Mouse (Mus musculus) megakaryocyte-erythroid progenitor cell, adult 5-6 weeks (primary cell): ENCODE measurements around the gene Bahcc1. TPM values are rescaled to one million over a fixed set of nuclear protein-coding genes. Genes with fewer than 3 reads are reported as not detected.
A peak's percentile ranks its signal among the peaks of the same experiment; 100 is the strongest.

Experiments
- ATAC-seq: replicated peaks from 2 replicates; pipeline ENCODE4 v1.8.0; 2016; ENCODE audit warnings: mild to moderate bottlenecking, inconsistent platforms; ENCODE audit not compliant: severe bottlenecking, poor library complexity, low FRiP score, low TSS enrichment
- total RNA-seq, 2 experiments: library from RNA; stranded (forward) in 1 of 2; stranded (reverse) in 1 of 2; fragments of 200-1000, 215-1000 nt in 1 of 2; fragments of >200 nt in 1 of 2; fragmentation: Nextera tagmentation in 1 of 2; gene quantifications; 2 replicates each; pipeline ENCODE4 v1.2.3; 2014 to 2017

Bahcc1 gene
- total RNA-seq, 2 experiments from 2014 or later: 6.7 to 30.1 TPM

DNA sequence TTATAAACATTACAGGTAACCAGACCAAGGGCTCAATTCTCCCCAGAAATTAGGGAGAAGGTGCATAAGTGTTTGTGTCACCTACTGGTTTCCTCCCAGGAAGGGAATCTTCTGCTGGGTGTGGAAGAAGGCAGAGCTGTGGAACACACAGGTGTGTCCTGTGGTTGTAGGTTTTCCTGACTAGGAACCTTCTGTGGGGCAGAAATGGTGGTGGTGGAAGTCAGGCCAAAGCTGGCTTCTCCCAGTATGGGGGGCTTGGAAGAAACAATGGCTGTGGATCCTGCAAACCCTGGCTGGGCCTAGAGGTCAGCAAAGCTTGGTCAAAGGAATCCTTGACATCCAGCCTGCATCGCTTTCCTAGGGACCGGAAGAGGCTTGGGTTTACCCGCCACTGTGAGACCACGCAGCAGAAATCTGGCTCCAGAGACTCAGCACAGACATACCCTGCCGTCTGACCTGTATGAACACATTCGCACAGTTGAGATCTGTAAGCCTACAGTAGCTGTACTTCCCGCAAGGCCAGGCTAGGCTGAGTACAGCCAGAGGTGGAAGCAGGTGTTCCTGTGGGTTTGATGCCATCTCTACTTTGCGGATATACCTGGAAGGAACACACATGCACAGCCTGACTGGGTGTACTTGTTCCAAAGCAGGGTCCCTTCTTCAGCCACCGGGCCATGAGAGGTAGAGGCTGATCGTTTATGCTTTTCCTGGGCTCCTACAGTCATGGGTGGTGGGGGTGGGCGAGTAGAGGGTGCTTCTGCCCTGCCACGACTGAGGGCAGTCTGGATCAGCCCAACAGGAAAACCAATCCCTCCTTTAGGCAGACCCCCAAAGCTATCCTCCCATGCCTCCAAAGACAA, 6.1 kb upstream of the Bahcc1 start:
- ATAC-seq: no peak

DNA sequence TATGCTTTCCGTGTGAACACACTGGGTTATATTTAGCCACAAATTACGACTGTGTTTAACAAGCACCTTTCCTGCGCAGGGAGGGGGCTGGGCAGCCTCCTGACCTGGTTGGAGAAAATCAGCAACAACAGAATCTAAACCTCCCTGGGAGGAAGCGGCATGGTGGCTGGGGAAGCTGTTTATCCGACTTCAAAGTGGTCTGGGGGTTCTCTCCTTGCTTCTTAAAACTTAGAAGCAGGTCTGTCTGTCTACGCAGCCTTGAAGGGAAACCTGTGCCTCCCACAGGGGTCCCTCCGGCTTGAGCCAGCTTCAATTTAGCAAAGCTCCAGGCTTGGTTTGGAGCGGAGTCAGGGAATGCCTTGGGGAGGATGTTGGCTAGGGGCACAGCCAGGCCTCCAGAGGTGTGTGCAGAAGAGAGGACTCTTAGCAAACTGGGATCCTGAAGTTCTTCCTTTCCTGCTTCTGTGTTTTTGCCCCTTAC, 5.1 kb upstream of the Bahcc1 start:
- no peak for ATAC-seq

DNA sequence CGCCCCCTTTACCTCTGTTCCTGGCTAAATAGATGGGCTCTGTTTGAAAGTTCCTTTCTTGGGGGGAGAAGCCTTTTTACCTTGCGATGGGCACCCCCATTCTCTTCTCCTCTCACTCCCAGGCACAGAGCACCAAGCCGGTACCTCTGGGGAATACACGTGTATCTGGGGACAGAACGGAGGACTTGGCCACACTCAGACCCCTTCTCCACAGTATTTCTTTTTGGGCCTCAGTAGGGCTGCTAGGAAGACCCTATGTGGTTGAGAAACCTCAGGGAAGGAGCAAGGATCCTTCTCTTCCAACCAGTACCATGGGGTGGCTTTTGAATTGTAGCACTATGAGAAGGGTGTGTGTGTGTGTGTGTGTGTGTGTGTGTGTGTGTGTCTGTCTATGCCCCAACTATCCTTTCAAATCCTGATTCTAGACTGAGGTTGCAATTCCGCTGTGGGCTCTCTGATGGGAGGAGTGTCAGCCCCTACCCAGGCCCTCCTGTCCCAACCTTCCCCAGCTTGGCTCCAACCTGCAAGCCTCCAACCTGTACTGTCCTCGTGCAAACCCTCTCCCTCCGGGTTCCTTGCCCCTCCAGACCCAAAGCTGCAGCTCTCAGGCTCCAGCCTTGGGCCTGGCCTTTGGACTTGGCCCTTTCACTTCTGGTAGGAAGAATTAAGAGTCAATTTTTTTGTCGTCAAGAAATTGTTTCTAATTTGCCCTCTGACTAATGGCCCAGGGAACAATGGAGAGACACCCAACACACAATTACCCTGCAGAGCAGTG, 4.4 kb upstream of the Bahcc1 start:
- no peak for ATAC-seq

DNA sequence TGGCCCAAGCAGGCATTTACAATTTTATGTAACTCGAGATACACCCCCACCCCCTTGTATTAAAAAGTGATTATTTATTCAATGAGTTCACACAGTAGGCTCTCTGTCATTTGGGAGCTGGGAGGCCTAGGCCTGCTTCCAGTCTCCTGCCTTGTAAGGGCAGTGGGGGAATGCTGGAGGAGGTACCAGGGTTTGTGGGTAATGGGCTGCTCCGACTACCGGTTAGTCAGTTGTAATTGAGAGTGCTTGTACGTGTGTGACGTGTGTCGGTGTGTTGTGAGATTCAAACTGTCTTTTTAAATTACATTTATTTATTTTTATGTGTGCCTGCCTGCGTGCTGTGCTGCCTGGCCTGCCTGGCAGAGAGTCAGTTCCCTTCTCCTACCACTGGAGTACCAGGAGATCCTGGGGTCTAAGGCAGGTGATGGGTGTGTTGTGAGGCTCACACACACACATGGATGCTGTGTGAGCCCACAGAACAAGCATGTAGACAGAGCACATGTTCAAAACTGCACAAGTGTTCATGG, 3.8 kb upstream of the Bahcc1 start:
- no peak for ATAC-seq

DNA sequence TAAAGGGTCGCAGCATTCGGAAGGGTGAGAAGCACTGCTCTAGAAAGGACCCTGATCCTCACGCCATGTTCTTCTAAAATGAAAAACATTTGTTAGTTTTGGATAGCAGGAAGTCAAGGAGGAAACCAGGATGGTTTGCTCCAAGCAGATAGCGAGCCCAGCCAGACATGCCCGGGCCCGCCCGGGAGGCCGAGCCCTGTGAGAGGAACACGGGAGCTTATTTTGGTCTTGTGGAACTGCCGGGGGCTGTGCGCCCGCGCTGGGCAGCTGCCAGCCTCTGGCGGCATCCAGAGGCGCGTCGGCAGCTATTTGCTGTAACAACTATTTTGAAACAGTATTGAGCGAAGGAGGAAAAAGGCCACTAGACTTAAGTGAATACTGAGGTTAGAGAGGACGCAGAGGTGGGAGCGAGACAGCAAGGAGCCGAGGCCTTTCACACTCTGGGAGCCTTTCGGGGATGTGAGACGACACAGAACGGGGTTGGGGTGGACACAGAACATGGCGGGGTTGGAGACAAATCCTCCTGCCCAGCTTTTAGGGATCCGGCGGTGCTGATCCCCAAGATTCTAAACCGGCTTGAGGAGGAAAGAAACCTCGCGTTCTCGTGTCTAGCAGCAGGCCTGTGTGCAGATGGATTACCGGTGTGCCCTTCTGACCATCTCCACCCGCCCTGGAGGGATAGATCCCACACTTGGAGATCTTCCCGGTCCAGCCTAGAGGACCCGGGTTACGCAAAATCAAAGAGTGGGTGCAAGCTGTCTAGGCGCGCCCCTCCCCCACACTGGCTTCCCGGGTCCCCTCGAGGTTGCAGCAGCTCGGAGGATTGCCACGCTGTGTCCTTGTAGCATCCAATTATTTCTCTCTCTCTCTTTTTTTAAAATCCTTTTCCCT, 2.6 kb upstream of the Bahcc1 start:
- ATAC-seq: no peak

DNA sequence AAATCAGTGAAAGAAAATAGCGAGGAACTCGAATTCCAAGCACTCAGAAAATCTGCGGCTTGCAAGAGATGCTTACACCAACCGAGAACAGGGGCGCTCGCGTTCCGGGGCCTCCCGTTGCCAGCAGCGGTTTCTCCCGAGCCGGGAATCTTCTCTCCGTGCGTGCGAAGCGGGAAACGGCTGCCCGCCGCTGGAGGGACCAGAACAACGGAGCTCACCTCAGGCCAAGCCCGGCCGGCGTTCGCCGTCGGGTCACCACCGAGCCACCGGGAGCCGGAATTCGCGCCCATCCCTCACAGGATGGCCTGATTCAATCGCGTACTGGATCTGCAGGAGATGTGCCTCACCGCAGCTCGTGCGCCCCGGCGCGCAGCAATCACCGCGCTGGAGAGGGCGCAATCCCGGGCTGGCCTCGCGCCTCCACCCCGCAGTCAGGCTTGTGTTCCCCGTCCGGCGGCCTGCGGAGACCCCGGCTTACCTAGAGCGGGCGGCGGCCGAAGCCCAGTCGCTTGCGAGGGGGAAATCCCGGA, 1.8 kb upstream of the Bahcc1 start:
- ATAC-seq: no peak

DNA sequence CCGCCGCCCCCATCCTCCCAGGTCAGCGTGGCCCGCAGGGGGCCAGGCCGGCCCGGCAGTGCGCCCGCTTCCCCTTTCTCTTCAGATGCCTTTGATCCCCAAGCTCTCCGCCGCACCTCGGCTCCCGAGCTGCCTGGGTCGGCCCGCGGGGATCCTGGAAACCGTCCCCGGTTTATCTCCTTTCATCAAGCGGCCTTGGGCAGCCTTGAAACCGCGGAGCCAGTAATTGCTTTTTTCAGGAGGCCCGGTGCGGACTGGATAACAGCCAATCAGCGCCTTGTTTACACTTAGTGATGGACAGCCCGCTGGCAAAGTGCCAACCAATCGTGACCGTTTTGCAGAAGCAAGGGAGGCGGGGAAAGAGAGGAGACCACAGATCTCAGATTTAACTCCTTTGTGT, 1.4 kb upstream of the Bahcc1 start:
- ATAC-seq: peak; percentile 34

DNA sequence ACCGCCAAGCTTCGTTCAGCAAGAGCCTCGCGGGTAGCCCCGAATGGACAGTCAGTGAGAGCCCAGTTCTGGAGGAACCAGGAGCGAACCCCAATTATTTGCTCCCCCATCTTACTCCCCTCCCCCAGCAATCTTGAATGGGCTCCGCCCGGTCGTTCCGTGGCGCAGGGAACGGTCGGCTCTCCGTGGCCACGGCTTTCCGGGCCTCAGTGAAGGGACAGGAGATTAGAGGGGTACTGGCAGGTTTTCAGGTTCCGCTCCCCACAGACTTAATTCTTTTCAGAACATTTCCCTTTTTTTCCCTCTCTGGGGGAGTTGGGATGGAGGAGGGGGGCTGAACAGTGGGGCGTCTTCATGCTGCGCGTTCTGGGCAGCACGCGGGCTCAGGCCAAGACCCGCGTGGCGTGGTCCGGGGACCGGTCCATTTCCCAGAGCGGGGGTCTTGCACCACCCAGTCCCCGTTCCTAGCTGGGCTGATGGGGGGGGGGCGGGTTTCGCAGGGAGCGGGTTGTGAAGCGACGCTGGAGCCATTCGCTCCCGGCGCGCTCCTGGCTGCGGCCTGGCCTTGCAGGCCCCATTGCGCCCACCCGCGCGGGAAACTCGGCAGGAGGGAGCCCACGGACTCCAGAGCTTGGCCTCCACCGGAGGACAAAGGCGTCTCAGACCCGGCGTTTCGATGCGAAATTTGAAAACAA, 841 bp downstream of the Bahcc1 start:
- no peak for ATAC-seq

DNA sequence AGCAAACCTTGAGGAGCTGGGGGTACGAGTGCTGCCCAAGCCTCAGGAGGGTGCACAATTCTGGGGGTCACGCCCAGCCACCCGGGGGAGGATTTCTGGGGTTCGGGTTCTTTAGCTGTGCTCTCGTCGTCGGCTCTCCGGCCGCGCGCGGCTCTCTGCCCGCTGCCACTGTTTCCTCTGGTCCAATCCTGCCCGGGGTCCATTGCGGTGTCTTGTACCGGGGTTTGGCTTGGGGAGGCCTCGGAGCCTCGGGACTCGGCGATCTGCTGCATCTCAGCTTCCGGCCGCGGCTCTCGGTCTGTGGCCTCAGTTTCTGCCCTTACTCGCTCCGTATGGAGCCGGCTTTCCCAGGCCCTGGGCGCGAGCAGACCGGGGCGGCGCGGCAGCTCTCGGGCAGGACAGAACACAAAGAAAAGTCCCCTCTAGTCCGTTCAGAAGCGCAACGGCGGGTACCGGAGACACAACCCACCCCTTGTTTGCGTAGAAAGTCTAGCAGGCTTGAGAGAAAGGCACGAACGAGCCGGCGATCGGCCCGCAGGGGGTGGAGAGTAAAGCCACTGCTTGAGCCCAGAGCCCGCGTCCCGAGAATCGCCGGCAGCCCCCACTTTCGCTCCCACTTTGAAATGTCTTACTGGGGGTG, 1.5 kb downstream of the Bahcc1 start:
- ATAC-seq: no peak

DNA sequence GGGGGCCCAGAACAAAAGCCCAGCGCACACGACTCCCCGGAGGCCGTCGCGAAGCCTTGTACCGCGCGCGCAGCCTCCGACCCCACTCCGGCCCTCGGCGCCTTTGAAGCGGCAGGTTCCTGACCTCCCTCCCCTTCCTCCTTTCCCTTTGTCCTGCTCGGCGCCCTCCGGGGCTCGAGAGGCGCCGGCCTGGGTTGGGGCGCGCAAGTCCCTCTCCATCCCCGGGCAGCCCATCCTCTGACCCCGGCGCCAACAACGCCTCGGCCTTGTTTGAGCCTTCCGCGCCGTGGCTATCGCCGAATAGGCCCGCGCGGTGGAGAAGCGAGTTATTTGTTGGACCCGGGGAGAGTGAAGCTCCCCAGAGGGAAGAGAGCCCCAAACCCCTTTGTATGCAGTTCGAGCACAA, 2.0 kb downstream of the Bahcc1 start:
- ATAC-seq: no peak

DNA sequence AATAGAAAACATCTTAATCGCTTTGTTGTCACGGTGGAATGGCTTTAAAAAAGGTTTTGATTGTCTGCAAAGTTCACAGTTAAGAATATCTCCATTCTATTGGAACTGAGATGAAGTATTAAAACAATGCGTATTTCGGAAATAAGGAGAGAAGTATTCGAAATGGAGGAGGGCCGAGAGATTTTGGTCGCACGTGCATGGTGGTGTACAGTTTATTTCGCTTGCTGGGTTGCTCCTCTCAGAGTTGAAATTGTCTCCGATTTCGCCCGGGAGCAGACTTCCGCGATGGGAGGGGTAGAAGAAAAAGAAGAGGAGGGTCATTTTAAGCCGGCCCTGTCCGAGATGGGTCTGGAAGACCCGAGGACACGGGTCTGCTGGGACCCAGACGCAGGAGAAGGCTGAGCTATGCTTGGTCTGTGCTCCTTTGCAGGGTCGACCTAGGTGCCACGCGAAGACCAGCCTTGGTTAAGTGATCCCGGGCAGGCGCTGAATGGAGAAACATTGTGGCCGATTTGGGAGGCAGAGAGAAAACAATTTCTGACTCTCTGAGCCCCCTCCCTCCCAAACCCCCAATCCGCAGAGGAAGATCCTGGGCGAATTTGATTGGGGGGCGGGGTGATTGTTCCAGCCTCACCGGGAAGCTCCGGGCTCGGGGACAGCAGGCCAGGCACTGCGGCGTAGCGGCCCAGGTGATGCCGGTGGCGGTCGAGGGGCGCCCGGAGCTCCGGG, 2.8 kb downstream of the Bahcc1 start:
- no peak for ATAC-seq

DNA sequence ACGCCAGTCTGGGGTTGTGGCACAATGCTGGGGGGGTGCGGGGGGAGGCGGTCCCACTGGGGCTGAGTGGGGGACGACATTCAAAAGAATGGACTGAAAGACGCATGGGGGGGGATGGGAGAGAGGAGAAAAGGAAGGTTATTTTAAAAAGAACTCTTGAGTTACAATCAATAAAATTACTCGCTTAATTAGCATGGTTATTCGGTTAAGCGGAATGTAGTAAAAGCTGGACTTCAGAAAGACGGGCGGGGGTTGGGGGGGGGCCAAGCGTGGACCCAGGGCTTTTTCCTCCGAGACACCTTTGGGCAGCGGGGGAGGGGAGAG, 3.3 kb downstream of the Bahcc1 start:
- no peak for ATAC-seq

DNA sequence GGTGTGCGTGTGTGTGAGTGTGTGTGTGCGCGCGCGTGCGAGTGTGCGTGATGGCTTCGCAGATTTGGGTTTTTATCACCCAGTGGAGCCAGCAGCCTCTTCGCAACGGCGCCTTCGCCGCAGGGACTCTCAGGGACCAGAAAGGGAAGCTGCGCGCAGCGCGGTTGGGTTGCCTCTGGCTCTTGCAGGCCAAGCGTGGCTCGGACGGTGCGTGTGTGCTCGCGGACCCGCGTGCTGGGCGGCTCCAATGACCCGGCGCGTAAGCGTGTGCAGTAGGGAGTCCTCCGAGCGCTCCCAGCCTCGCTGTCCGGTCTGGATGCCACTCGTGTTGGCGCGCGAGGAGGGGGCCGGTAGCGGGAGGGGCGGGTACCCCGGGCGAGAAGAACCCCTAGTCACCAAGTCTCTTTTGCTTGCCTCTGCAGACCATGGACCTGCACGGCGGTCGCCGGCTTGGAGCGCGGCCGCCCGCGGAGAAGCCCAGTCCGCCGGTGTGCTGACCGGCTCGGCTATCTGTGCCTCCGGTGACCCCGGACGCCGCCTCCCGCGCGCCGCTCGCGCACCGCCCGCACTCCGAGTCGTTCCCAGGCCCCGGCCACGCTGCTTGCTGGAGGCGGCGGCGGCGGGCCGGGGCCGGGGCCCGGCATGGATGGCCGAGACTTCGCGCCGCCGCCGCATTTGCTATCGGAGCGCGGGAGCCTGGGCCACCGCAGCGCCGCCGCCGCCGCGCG, 3.9 kb downstream of the Bahcc1 start:
- ATAC-seq: no peak

DNA sequence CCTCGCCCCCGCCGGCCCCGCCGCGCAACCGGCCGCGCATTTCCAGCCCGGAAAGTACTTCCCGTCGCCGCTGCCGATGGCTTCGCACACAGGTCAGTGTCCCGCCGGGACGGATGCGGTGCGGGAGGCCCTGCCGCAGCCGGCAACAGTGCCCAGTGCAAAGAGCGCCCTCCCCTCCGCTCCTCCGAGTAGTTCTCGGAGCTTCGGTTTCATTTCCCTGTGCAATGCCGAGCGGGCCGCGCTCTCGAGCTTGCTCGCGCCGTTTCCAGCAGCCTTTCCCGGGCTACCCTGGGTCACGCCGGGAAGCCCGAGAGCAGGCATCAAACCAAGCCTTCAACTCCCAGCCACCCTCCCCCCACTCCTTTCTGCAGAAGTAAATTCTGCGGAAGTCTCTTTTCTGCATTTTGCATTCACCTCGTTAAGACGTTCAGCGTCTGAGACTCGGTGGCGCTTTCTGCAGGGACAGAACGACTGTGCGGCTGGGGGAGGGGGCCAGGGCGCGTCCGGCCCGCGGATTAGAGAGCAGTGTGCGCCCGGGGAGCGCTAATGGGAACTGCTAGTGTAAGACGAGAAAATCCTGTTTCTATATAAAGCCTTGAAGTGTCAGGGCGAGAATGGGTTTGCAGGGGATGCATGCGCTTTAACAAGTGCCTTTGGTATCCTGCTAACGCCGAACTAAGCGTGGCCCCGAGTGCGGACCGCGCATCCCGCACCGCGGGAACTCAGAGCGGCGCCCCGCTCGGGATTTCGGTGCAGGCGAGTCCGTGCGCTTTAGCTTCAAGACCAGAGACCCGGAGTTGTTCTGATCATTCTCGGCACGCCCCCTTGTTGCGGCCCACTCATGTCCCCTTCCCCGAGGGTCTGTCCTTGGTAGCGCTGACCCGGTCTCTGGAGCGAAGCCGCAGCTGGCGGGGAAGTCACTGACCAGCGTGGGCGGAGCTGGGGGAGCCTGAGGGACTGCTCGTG, 4.7 kb downstream of the Bahcc1 start:
- no peak for ATAC-seq

DNA sequence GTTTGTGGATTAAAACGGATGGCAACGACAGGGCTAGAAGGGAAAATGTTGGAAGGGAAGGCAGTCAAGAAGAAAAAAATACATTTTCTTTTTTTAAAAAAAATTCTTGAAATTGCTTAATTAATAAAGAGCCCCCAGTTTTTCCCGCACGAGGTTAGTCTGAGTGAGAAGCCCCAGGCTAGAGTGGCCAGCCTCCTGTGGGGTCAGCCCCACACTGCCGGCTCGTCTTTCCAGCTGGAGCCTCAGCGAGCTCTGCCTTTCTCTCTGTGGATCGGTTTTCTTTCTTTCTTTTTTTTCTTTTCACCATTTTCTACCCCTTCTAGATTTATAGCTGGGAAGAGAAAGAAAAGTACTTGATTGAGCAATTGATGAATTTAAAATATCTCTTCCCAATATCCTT, 5.6 kb downstream of the Bahcc1 start:
- no peak for ATAC-seq

DNA sequence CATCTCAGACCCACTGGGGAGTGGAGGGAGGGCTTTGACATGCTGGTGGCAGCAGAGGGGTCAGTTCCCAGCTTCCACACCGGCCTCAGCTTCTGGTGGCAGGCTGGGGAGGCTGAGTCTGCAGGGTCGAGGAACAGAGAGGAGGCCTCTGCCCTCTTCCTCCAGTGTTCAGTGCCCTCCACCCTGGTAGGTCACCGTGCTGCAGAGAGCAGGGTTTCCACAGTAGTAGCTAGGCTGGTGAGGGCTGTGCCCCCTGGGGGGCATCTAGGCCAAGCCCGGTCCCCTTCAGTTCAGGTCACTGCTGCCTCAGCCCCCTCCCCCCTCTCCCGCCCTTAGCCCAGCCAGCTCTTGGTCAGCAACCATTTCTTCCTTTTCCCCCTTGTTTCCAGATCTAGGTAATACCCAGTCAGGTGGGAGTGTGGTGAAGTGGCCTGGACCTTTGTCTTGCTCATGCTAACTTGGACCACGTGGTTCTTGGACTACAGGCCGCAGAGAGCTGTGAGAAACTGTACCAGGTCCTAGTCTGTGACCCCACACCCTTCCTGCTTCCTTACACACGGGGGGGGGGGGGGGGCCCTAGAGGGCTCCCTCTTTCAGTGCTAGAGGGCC, 6.1 kb downstream of the Bahcc1 start:
- ATAC-seq: no peak
